Mouse (Mus musculus): ENCODE results near the gene Ccnl1. TPM values are rescaled to one million over a fixed set of nuclear protein-coding genes. Genes with fewer than 3 reads are reported as not detected.

Gene Ccnl1
- polyA plus RNA-seq, 1 experiment = 73.7 TPM

GRCm38 (mm10) chr3:65943453-65943852 lies 14.6 kb downstream of the Ccnl1 start:
- Histone ChIP-seq H3K27ac (replicated peaks; ENCODE audit: low read depth, low read length) (no peak overlapping the region), H3K4me1 (ENCODE audit: control insufficient read depth, insufficient read depth, insufficient read length, low read length) (no peaks in the 10 kb centered on the region), H3K4me3 (ENCODE audit: insufficient read depth, low read depth, low read length) (no peak overlapping the region)

- no peak overlapping the region for H3K27ac ChIP-seq (replicated peaks; ENCODE audit: low read depth, low read length)
- no peaks in the 10 kb centered on the region for H3K4me1 ChIP-seq (ENCODE audit: control insufficient read depth, insufficient read depth, insufficient read length, low read length)
These were observed 17.0 kb downstream of the Ccnl1 start for GRCm38 (mm10) chr3:65941052-65941451.

GRCm38 (mm10) chr3:65938211-65938610 lies 19.8 kb downstream of the Ccnl1 start:
- Histone ChIP-seq H3K4me1 (ENCODE audit: control insufficient read depth, insufficient read depth, insufficient read length, low read length) (peaks cover 5% of the 10 kb centered on the region; the same call in 1 of the 2 replicates), H3K4me3 (ENCODE audit: insufficient read depth, low read depth, low read length) (no peak overlapping the region), H3K27ac (replicated peaks; ENCODE audit: low read depth, low read length) (no peak overlapping the region)

More at GRCm38 (mm10) chr3:65941052-65941451, 17.0 kb downstream of the Ccnl1 start:
- no peak overlapping the region for H3K4me3 ChIP-seq (ENCODE audit: insufficient read depth, low read depth, low read length)

GRCm38 (mm10) chr3:65936384-65936783 lies 21.7 kb downstream of the Ccnl1 start:
- peaks cover 5% of the 10 kb centered on the region; the same call in 1 of the 2 replicates for H3K4me1 ChIP-seq (ENCODE audit: control insufficient read depth, insufficient read depth, insufficient read length, low read length)
- H3K27ac ChIP-seq (replicated peaks; ENCODE audit: low read depth, low read length) = peak overlapping the region; percentile 35; the same call in 1 of the 2 replicates
- H3K4me3 ChIP-seq (ENCODE audit: insufficient read depth, low read depth, low read length) = no peak overlapping the region

- no peak overlapping the region for H3K27ac ChIP-seq (replicated peaks; ENCODE audit: low read depth, low read length)
- H3K4me3 ChIP-seq (ENCODE audit: insufficient read depth, low read depth, low read length) = no peak overlapping the region
- H3K4me1 ChIP-seq (ENCODE audit: control insufficient read depth, insufficient read depth, insufficient read length, low read length) = peaks cover 5% of the 10 kb centered on the region; the same call in 1 of the 2 replicates
These were observed 22.9 kb downstream of the Ccnl1 start for GRCm38 (mm10) chr3:65935153-65935552.

GRCm38 (mm10) chr3:65933726-65934125 lies 24.3 kb downstream of the Ccnl1 start:
- Histone ChIP-seq H3K4me3 (ENCODE audit: insufficient read depth, low read depth, low read length) (no peak overlapping the region), H3K4me1 (ENCODE audit: control insufficient read depth, insufficient read depth, insufficient read length, low read length) (peaks cover 10% of the 10 kb centered on the region), H3K27ac (replicated peaks; ENCODE audit: low read depth, low read length) (0 out of 2 replicates have a peak overlapping the region, but pooled peaks have one; percentile 15)

GRCm38 (mm10) chr3:65931542-65931941 lies 26.5 kb downstream of the Ccnl1 start:
- Histone ChIP-seq H3K4me3 (ENCODE audit: insufficient read depth, low read depth, low read length) (no peak overlapping the region), H3K27ac (replicated peaks; ENCODE audit: low read depth, low read length) (no peak overlapping the region), H3K4me1 (ENCODE audit: control insufficient read depth, insufficient read depth, insufficient read length, low read length) (peaks cover 18% of the 10 kb centered on the region)

- peaks cover 17% of the 10 kb centered on the region for H3K4me1 ChIP-seq (ENCODE audit: control insufficient read depth, insufficient read depth, insufficient read length, low read length)
- no peak overlapping the region for H3K4me3 ChIP-seq (ENCODE audit: insufficient read depth, low read depth, low read length)
- H3K27ac ChIP-seq (replicated peaks; ENCODE audit: low read depth, low read length) = no peak overlapping the region
These were observed 27.4 kb downstream of the Ccnl1 start for GRCm38 (mm10) chr3:65930636-65931035.

GRCm38 (mm10) chr3:65929821-65930633 lies 28.0 kb downstream of the Ccnl1 start:
- Histone ChIP-seq H3K4me3 (ENCODE audit: insufficient read depth, low read depth, low read length) (peak overlapping the region; percentile 32), H3K4me1 (ENCODE audit: control insufficient read depth, insufficient read depth, insufficient read length, low read length) (peaks cover 13% of the 10 kb centered on the region), H3K27ac (replicated peaks; ENCODE audit: low read depth, low read length) (peak overlapping the region; percentile 70)

GRCm38 (mm10) chr3:65929304-65929783 lies 28.7 kb downstream of the Ccnl1 start:
- peaks cover 13% of the 10 kb centered on the region for H3K4me1 ChIP-seq (ENCODE audit: control insufficient read depth, insufficient read depth, insufficient read length, low read length)
- peak overlapping the region; percentile 70 for H3K27ac ChIP-seq (replicated peaks; ENCODE audit: low read depth, low read length)
- H3K4me3 ChIP-seq (ENCODE audit: insufficient read depth, low read depth, low read length) = peak overlapping the region; percentile 32

GRCm38 (mm10) chr3:65928614-65929272 lies 29.3 kb downstream of the Ccnl1 start:
- H3K4me1 ChIP-seq (ENCODE audit: control insufficient read depth, insufficient read depth, insufficient read length, low read length) = peaks cover 13% of the 10 kb centered on the region
- peak overlapping the region; percentile 41 for H3K27ac ChIP-seq (replicated peaks; ENCODE audit: low read depth, low read length)
- peak overlapping the region; percentile 16; the same call in 1 of the 2 replicates for H3K4me3 ChIP-seq (ENCODE audit: insufficient read depth, low read depth, low read length)

GRCm38 (mm10) chr3:65927685-65928084 lies 30.4 kb downstream of the Ccnl1 start:
- H3K4me3 ChIP-seq (ENCODE audit: insufficient read depth, low read depth, low read length) = peak overlapping the region; percentile 38
- H3K4me1 ChIP-seq (ENCODE audit: control insufficient read depth, insufficient read depth, insufficient read length, low read length) = peaks cover 13% of the 10 kb centered on the region
- H3K27ac ChIP-seq (replicated peaks; ENCODE audit: low read depth, low read length) = peak overlapping the region; percentile 67

- Histone ChIP-seq H3K4me3 (ENCODE audit: insufficient read depth, low read depth, low read length) (peak overlapping the region; percentile 38), H3K4me1 (ENCODE audit: control insufficient read depth, insufficient read depth, insufficient read length, low read length) (peaks cover 13% of the 10 kb centered on the region), H3K27ac (replicated peaks; ENCODE audit: low read depth, low read length) (peak overlapping the region; percentile 67)
These were observed 30.9 kb downstream of the Ccnl1 start for GRCm38 (mm10) chr3:65927101-65927501.

- H3K4me3 ChIP-seq (ENCODE audit: insufficient read depth, low read depth, low read length) = no peak overlapping the region
- H3K4me1 ChIP-seq (ENCODE audit: control insufficient read depth, insufficient read depth, insufficient read length, low read length) = peaks cover 13% of the 10 kb centered on the region
- H3K27ac ChIP-seq (replicated peaks; ENCODE audit: low read depth, low read length) = peak overlapping the region; percentile 67; the same call in 1 of the 2 replicates
These were observed 31.6 kb downstream of the Ccnl1 start for GRCm38 (mm10) chr3:65926426-65926825.

GRCm38 (mm10) chr3:65925058-65925740 lies 32.9 kb downstream of the Ccnl1 start:
- no peak overlapping the region for H3K4me3 ChIP-seq (ENCODE audit: insufficient read depth, low read depth, low read length)
- peaks cover 13% of the 10 kb centered on the region for H3K4me1 ChIP-seq (ENCODE audit: control insufficient read depth, insufficient read depth, insufficient read length, low read length)
- H3K27ac ChIP-seq (replicated peaks; ENCODE audit: low read depth, low read length) = no peak overlapping the region

All from brown adipose tissue, adult 24 weeks (tissue).